Mouse (Mus musculus) neural tube, embryonic 11.5 days (tissue): ENCODE results near the gene Ermp1. TPM values are rescaled to one million over a fixed set of nuclear protein-coding genes. Genes with fewer than 3 reads are reported as not detected.

ENCODE experiments used
- ATAC-seq: fragments of 200-750 bp; cut with Nextera tagmentation; 2 replicates; pipeline ENCODE4 v1.8.0; 2017; ENCODE audit warnings: moderate number of reproducible peaks, mild to moderate bottlenecking, moderate TSS enrichment, moderate library complexity; ENCODE audit not compliant: insufficient read depth, low FRiP score, low TSS enrichment
- DNase-seq: peaks from one replicate; pipeline ENCODE4 v3.0.0-alpha.2; 2015; ENCODE audit warnings: low spot score
- H3K27ac ChIP-seq: fragments of 300-500 bp; sonication (generic); 2 replicates; pipeline ENCODE4 v1.5.1; 2014; ENCODE audit warnings: low read depth, mild to moderate bottlenecking, low read length
- H3K27me3 ChIP-seq: fragments of 300-500 bp; sonication (generic); 2 replicates; pipeline ENCODE4 v1.6.1; 2014; ENCODE audit warnings: mild to moderate bottlenecking, low read length, mixed read lengths; ENCODE audit not compliant: control insufficient read depth, insufficient read depth
- H3K36me3 ChIP-seq: fragments of 300-500 bp; sonication (generic); 2 replicates; pipeline ENCODE4 v1.6.1; 2014; ENCODE audit warnings: mild to moderate bottlenecking, low read length, moderate library complexity, mixed read lengths; ENCODE audit not compliant: control insufficient read depth, insufficient read depth
- H3K4me1 ChIP-seq: fragments of 300-500 bp; sonication (generic); 2 replicates; pipeline ENCODE4 v1.6.1; 2014; ENCODE audit warnings: low read length, mixed read lengths; ENCODE audit not compliant: control insufficient read depth, insufficient read depth
- H3K4me2 ChIP-seq: fragments of 300-500 bp; sonication (generic); 2 replicates; pipeline ENCODE4 v1.6.1; 2014; ENCODE audit warnings: low read depth, mild to moderate bottlenecking, moderate library complexity
- H3K4me3 ChIP-seq: fragments of 300-500 bp; sonication (generic); 2 replicates; pipeline ENCODE4 v1.5.1; 2014; ENCODE audit warnings: low read depth, low read length
- H3K9ac ChIP-seq: fragments of 300-500 bp; sonication (generic); 2 replicates; pipeline ENCODE4 v1.6.1; 2014; ENCODE audit warnings: mild to moderate bottlenecking, low read length
- H3K9me3 ChIP-seq: fragments of 300-500 bp; sonication (generic); 2 replicates; pipeline ENCODE4 v1.6.1; 2016; ENCODE audit warnings: low read length; ENCODE audit not compliant: control insufficient read depth
- WGBS: fragments of 180-500 bp; shearing (Covaris S2); extraction: QIAGEN DNeasy Blood & Tissue Kit; methylation state at CpG from one replicate; pipeline ENCODE4 v1.1.7; 2014; 5-methylcytosine and 5-hydroxymethylcytosine counted together
- polyA plus RNA-seq: library from polyadenylated mRNA; unstranded; fragments of >200 nt; fragmentation: Nextera tagmentation; extraction: Ambion mirVana; gene quantifications from 2 replicates; pipeline ENCODE4 v1.2.1, GENCODE M21; 2014

Gene Ermp1
- polyA plus RNA-seq, 1 experiment from 2014 or later, result 13.7 TPM

GRCm38 (mm10) chr19:29562603-29563002 lies 85.6 kb downstream of the Ermp1 start:
- H3K36me3 ChIP-seq, result no peaks in the 10 kb centered on the region
- no peaks in the 10 kb centered on the region for H3K9me3 ChIP-seq
- H3K4me2 ChIP-seq, result no peak overlapping the region
- no peak overlapping the region for H3K9ac ChIP-seq
- no peaks in the 10 kb centered on the region for H3K4me1 ChIP-seq
- ATAC-seq (no peak), DNase-seq (no peak)
- no peak overlapping the region for H3K27ac ChIP-seq
- H3K4me3 ChIP-seq, result no peak overlapping the region
- WGBS, result 69% methylated on average over 3 of the region's 3 CpGs
- H3K27me3 ChIP-seq, result no peaks in the 10 kb centered on the region

GRCm38 (mm10) chr19:29562166-29562565 lies 86.0 kb downstream of the Ermp1 start:
- H3K4me3 ChIP-seq, result no peak overlapping the region

More at GRCm38 (mm10) chr19:29562166-29562565, 86.0 kb downstream of the Ermp1 start:
- Histone ChIP-seq H3K4me1 (no peaks in the 10 kb centered on the region), H3K9me3 (no peaks in the 10 kb centered on the region), H3K27me3 (no peaks in the 10 kb centered on the region), H3K9ac (no peak overlapping the region), H3K4me2 (no peak overlapping the region), H3K36me3 (no peaks in the 10 kb centered on the region), H3K27ac (no peak overlapping the region)
- 75% methylated on average over 4 of the region's 4 CpGs for WGBS
- ATAC-seq, result no peak
- DNase-seq, result no peak

Other genes with a start within 250 kb of the Ermp1 start
- not detected in 2 replicates for gene Pdcd1lg2, start 237.5 kb downstream of the Ermp1 start, polyA plus RNA-seq
- gene Ric1, start 126.1 kb downstream of the Ermp1 start, polyA plus RNA-seq, result 14.4 and 15.2 TPM in 2 replicates
- not detected in 2 replicates for gene Mlana, start 49.4 kb upstream of the Ermp1 start, polyA plus RNA-seq
- gene 9930021J03Rik, start 157.6 kb upstream of the Ermp1 start, polyA plus RNA-seq, result 6.9 and 8.6 TPM in 2 replicates
- 44.6 and 44.7 TPM in 2 replicates for gene Ranbp6, start 164.6 kb upstream of the Ermp1 start, polyA plus RNA-seq